Mouse (Mus musculus): Measurements from ENCODE around the gene Ppp1r13b. TPM values are rescaled to one million over a fixed set of nuclear protein-coding genes. Genes with fewer than 3 reads are reported as not detected.

The Ppp1r13b gene
- polyA plus RNA-seq, 1 experiment from 2014 or later, result 29.1 TPM

GRCm38 (mm10) chr12:111853011-111853436 lies 54.9 kb downstream of the Ppp1r13b start:
- 68% methylated on average over 10 of the region's 10 CpGs for WGBS
- no peak overlapping the region for H3K27ac ChIP-seq (ENCODE audit: low read depth)

GRCm38 (mm10) chr12:111851745-111852144 lies 56.2 kb downstream of the Ppp1r13b start:
- Histone ChIP-seq H3K27ac (ENCODE audit: low read depth) (no peak overlapping the region), H3K4me2 (ENCODE audit: low read length) (no peak overlapping the region), H3K9me3 (ENCODE audit: control insufficient read depth, low read length) (no peaks in the 10 kb centered on the region), H3K4me1 (replicated peaks; ENCODE audit: control insufficient read depth, insufficient read depth, low read length) (no peaks in the 10 kb centered on the region), H3K27me3 (replicated peaks; ENCODE audit: control insufficient read depth, insufficient read depth, low read length) (no peaks in the 10 kb centered on the region), H3K36me3 (ENCODE audit: control insufficient read depth, insufficient read depth, low read length) (no peaks in the 10 kb centered on the region), H3K9ac (ENCODE audit: low read length) (no peak overlapping the region), H3K4me3 (ENCODE audit: low read depth, low read length) (no peak overlapping the region)
- 68% methylated on average over 5 of the region's 5 CpGs for WGBS
- ATAC-seq (replicated peaks; ENCODE audit: low FRiP score, low TSS enrichment, low read depth), result no peak
- no peak for DNase-seq (ENCODE audit: low spot score)

More at GRCm38 (mm10) chr12:111853011-111853436, 54.9 kb downstream of the Ppp1r13b start:
- no peak for ATAC-seq (replicated peaks; ENCODE audit: low FRiP score, low TSS enrichment, low read depth)
- H3K36me3 ChIP-seq (ENCODE audit: control insufficient read depth, insufficient read depth, low read length), result no peaks in the 10 kb centered on the region
- no peak overlapping the region for H3K9ac ChIP-seq (ENCODE audit: low read length)
- H3K4me2 ChIP-seq (ENCODE audit: low read length), result no peak overlapping the region
- H3K27me3 ChIP-seq (replicated peaks; ENCODE audit: control insufficient read depth, insufficient read depth, low read length), result no peaks in the 10 kb centered on the region
- no peaks in the 10 kb centered on the region for H3K4me1 ChIP-seq (replicated peaks; ENCODE audit: control insufficient read depth, insufficient read depth, low read length)
- no peaks in the 10 kb centered on the region for H3K9me3 ChIP-seq (ENCODE audit: control insufficient read depth, low read length)
- H3K4me3 ChIP-seq (ENCODE audit: low read depth, low read length), result no peak overlapping the region
- DNase-seq (ENCODE audit: low spot score), result no peak

GRCm38 (mm10) chr12:111851235-111851634 lies 56.7 kb downstream of the Ppp1r13b start:
- 68% methylated on average over 2 of the region's 2 CpGs for WGBS
- H3K4me3 ChIP-seq (ENCODE audit: low read depth, low read length), result no peak overlapping the region
- no peak for DNase-seq (ENCODE audit: low spot score)
- H3K4me2 ChIP-seq (ENCODE audit: low read length), result no peak overlapping the region
- no peak overlapping the region for H3K27ac ChIP-seq (ENCODE audit: low read depth)
- H3K9ac ChIP-seq (ENCODE audit: low read length), result no peak overlapping the region
- no peak for ATAC-seq (replicated peaks; ENCODE audit: low FRiP score, low TSS enrichment, low read depth)
- no peaks in the 10 kb centered on the region for H3K9me3 ChIP-seq (ENCODE audit: control insufficient read depth, low read length)
- H3K27me3 ChIP-seq (replicated peaks; ENCODE audit: control insufficient read depth, insufficient read depth, low read length), result no peaks in the 10 kb centered on the region
- no peaks in the 10 kb centered on the region for H3K4me1 ChIP-seq (replicated peaks; ENCODE audit: control insufficient read depth, insufficient read depth, low read length)
- H3K36me3 ChIP-seq (ENCODE audit: control insufficient read depth, insufficient read depth, low read length), result no peaks in the 10 kb centered on the region

DNA sequence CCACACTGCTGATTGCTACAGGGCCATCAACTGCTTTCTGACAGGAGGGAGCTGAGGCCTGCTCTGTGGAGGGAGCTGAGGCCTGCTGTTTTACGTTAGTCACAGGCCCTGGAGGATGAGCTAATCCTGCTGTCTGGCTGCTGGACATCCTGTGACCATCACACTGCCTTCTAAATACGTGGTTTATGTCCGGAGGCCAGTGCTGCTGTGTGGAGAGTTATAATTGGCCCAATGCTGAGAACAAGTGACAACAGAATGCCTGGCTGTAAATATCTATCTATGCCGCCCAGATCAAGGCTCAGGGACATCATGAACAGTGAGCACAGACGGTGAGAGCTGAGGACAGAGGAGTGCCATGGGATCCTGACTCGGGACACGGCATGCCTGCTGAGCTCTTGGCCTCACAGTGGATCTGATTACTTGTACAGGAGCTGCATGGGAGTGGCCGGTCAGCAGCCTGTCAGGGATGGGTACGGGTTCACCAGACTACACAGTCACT lies 59.6 kb downstream of the Ppp1r13b start:
- H3K4me3 ChIP-seq (ENCODE audit: low read depth, low read length), result no peak overlapping the region
- no peak for ATAC-seq (replicated peaks; ENCODE audit: low FRiP score, low TSS enrichment, low read depth)
- no peaks in the 10 kb centered on the region for H3K9me3 ChIP-seq (ENCODE audit: control insufficient read depth, low read length)
- H3K4me2 ChIP-seq (ENCODE audit: low read length), result no peak overlapping the region
- peaks cover 11% of the 10 kb centered on the region for H3K36me3 ChIP-seq (ENCODE audit: control insufficient read depth, insufficient read depth, low read length)
- no peak overlapping the region for H3K9ac ChIP-seq (ENCODE audit: low read length)
- WGBS, result 64% methylated on average over 9 of the region's 9 CpGs
- DNase-seq (ENCODE audit: low spot score), result no peak
- no peaks in the 10 kb centered on the region for H3K27me3 ChIP-seq (replicated peaks; ENCODE audit: control insufficient read depth, insufficient read depth, low read length)
- H3K27ac ChIP-seq (ENCODE audit: low read depth), result no peak overlapping the region
- H3K4me1 ChIP-seq (replicated peaks; ENCODE audit: control insufficient read depth, insufficient read depth, low read length), result no peaks in the 10 kb centered on the region

GRCm38 (mm10) chr12:111846815-111847214 lies 61.1 kb downstream of the Ppp1r13b start:
- ATAC-seq (replicated peaks; ENCODE audit: low FRiP score, low TSS enrichment, low read depth) (no peak), DNase-seq (ENCODE audit: low spot score) (no peak)
- H3K4me3 ChIP-seq (ENCODE audit: low read depth, low read length), result no peak overlapping the region
- 79% methylated on average over 10 of the region's 10 CpGs for WGBS
- no peaks in the 10 kb centered on the region for H3K9me3 ChIP-seq (ENCODE audit: control insufficient read depth, low read length)
- peaks cover 11% of the 10 kb centered on the region for H3K36me3 ChIP-seq (ENCODE audit: control insufficient read depth, insufficient read depth, low read length)
- no peaks in the 10 kb centered on the region for H3K27me3 ChIP-seq (replicated peaks; ENCODE audit: control insufficient read depth, insufficient read depth, low read length)
- no peaks in the 10 kb centered on the region for H3K4me1 ChIP-seq (replicated peaks; ENCODE audit: control insufficient read depth, insufficient read depth, low read length)
- H3K9ac ChIP-seq (ENCODE audit: low read length), result no peak overlapping the region
- H3K27ac ChIP-seq (ENCODE audit: low read depth), result no peak overlapping the region
- H3K4me2 ChIP-seq (ENCODE audit: low read length), result no peak overlapping the region

- no peaks in the 10 kb centered on the region for H3K4me1 ChIP-seq (replicated peaks; ENCODE audit: control insufficient read depth, insufficient read depth, low read length)
- H3K27me3 ChIP-seq (replicated peaks; ENCODE audit: control insufficient read depth, insufficient read depth, low read length), result no peaks in the 10 kb centered on the region
- H3K27ac ChIP-seq (ENCODE audit: low read depth), result no peak overlapping the region
- DNase-seq (ENCODE audit: low spot score), result no peak
- no peak overlapping the region for H3K4me3 ChIP-seq (ENCODE audit: low read depth, low read length)
- no peak overlapping the region for H3K9ac ChIP-seq (ENCODE audit: low read length)
- WGBS, result 92% methylated on average over 4 of the region's 4 CpGs
- ATAC-seq (replicated peaks; ENCODE audit: low FRiP score, low TSS enrichment, low read depth), result no peak
- H3K9me3 ChIP-seq (ENCODE audit: control insufficient read depth, low read length), result no peaks in the 10 kb centered on the region
- no peak overlapping the region for H3K4me2 ChIP-seq (ENCODE audit: low read length)
- H3K36me3 ChIP-seq (ENCODE audit: control insufficient read depth, insufficient read depth, low read length), result peaks cover 18% of the 10 kb centered on the region
These were observed 62.0 kb downstream of the Ppp1r13b start for GRCm38 (mm10) chr12:111845953-111846352.

DNA sequence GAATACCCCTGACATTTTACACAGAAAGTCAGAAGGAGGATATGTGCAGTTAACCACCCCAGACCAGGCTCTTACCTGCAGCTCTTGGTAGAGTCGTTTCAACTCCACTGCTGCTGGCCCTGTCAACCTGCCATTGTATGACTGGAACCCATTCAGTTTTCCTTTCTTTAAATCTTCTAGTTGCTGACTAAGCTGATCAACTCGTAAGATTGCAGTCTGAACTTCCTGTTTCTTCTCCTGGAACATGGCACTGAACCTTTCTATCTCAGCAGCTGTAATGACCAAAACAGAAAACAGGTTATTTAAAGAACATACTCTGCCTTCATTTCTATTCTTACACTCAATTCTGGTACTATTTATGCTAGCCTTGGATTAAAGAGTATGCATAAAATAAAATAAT lies 64.4 kb downstream of the Ppp1r13b start:
- Histone ChIP-seq H3K27ac (ENCODE audit: low read depth) (no peak overlapping the region), H3K27me3 (replicated peaks; ENCODE audit: control insufficient read depth, insufficient read depth, low read length) (no peaks in the 10 kb centered on the region), H3K4me3 (ENCODE audit: low read depth, low read length) (no peak overlapping the region), H3K4me1 (replicated peaks; ENCODE audit: control insufficient read depth, insufficient read depth, low read length) (no peaks in the 10 kb centered on the region), H3K9me3 (ENCODE audit: control insufficient read depth, low read length) (no peaks in the 10 kb centered on the region), H3K4me2 (ENCODE audit: low read length) (no peak overlapping the region), H3K9ac (ENCODE audit: low read length) (no peak overlapping the region), H3K36me3 (ENCODE audit: control insufficient read depth, insufficient read depth, low read length) (peaks cover 41% of the 10 kb centered on the region)
- DNase-seq (ENCODE audit: low spot score) (no peak), ATAC-seq (replicated peaks; ENCODE audit: low FRiP score, low TSS enrichment, low read depth) (no peak)
- WGBS, result 54% methylated on average over 2 of the region's 2 CpGs

DNA sequence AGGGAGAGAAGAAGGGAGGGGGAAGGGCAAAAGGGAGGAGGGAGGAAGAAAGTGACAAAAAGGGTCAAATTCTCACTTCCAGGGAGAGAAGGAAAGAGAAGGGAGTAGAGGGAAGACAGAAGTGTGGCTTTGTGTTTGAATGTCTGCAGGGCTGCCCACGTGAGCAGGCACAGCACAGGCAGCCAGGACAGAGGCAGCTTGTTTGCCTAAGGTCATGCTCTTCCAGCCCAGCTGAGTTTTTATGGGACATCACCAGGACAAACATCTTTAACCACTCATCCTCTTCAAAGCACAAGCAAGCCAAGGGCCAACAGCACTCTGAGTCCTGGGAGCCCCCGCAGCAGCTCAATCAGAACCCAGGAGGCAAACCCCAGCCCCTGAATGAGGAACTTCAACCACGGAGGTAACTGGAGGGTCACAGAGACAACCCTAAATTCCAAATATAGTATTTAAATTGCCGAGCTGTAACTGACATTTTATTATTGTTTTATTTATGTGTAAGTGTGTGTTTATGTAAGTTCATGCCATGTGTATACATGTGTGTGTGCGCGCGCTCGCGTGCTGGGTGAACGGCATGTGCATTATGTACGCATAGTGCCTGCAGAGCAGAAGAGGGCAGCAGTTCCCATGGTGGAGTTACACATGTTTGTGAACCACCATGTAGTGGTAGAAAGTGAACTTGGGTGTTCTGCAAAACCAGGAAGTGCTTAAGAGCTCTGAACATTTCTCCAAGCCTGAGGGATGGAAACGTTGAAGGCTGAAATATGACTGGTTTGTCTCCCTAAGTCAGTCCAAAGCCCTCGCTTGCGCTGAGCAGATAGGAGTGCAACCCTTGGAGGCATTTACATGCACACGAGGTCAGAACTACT lies 65.1 kb downstream of the Ppp1r13b start:
- DNase-seq (ENCODE audit: low spot score) (no peak), ATAC-seq (replicated peaks; ENCODE audit: low FRiP score, low TSS enrichment, low read depth) (no peak)
- Histone ChIP-seq H3K36me3 (ENCODE audit: control insufficient read depth, insufficient read depth, low read length) (peaks cover 48% of the 10 kb centered on the region), H3K9ac (ENCODE audit: low read length) (no peak overlapping the region), H3K27ac (ENCODE audit: low read depth) (no peak overlapping the region), H3K4me1 (replicated peaks; ENCODE audit: control insufficient read depth, insufficient read depth, low read length) (no peaks in the 10 kb centered on the region), H3K4me3 (ENCODE audit: low read depth, low read length) (no peak overlapping the region), H3K9me3 (ENCODE audit: control insufficient read depth, low read length) (no peaks in the 10 kb centered on the region), H3K4me2 (ENCODE audit: low read length) (no peak overlapping the region), H3K27me3 (replicated peaks; ENCODE audit: control insufficient read depth, insufficient read depth, low read length) (no peaks in the 10 kb centered on the region)
- 66% methylated on average over 15 of the region's 15 CpGs for WGBS

DNA sequence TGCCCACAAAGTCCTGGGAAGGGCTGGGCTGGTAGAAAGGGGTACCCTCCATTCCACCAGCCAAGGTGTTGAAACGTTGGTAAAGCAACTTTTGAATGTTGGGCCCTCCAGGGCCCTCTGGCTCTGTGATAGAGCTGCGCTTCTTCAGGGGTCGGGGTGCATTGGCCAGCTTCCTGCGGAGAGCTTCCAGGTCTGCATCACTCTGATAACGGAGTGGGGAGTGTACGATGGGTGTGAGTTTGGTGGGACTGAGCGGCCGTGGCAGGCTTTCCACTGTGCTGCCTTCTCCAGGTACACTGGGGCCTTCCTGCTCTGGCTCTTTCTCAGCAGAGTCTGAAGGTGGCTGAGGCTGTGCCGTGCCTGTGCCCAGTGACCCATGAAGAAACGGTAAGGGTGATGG lies 74.5 kb downstream of the Ppp1r13b start:
- Histone ChIP-seq H3K4me2 (ENCODE audit: low read length) (no peak overlapping the region), H3K4me1 (replicated peaks; ENCODE audit: control insufficient read depth, insufficient read depth, low read length) (no peaks in the 10 kb centered on the region), H3K27ac (ENCODE audit: low read depth) (no peak overlapping the region), H3K36me3 (ENCODE audit: control insufficient read depth, insufficient read depth, low read length) (peaks cover 90% of the 10 kb centered on the region), H3K4me3 (ENCODE audit: low read depth, low read length) (no peak overlapping the region), H3K27me3 (replicated peaks; ENCODE audit: control insufficient read depth, insufficient read depth, low read length) (no peaks in the 10 kb centered on the region), H3K9me3 (ENCODE audit: control insufficient read depth, low read length) (no peaks in the 10 kb centered on the region), H3K9ac (ENCODE audit: low read length) (no peak overlapping the region)
- ATAC-seq (replicated peaks; ENCODE audit: low FRiP score, low TSS enrichment, low read depth), result no peak
- no peak for DNase-seq (ENCODE audit: low spot score)
- 91% methylated on average over 10 of the region's 10 CpGs for WGBS

Data from intestine, embryonic 14.5 days (tissue).